Mouse (Mus musculus) B cell, adult 67 days (primary cell): Measurements from ENCODE around the gene Bhlhe41. TPM values are rescaled to one million over a fixed set of nuclear protein-coding genes. Genes with fewer than 3 reads are reported as not detected.

Source experiments
- total RNA-seq, 2 experiments: library from RNA; stranded (reverse); gene quantifications; 4 replicates each; pipeline ENCODE4 v1.2.4; 2023

Bhlhe41 gene
- total RNA-seq: 10 to 100 TPM; 15.1 to 21.8 TPM

DNA sequence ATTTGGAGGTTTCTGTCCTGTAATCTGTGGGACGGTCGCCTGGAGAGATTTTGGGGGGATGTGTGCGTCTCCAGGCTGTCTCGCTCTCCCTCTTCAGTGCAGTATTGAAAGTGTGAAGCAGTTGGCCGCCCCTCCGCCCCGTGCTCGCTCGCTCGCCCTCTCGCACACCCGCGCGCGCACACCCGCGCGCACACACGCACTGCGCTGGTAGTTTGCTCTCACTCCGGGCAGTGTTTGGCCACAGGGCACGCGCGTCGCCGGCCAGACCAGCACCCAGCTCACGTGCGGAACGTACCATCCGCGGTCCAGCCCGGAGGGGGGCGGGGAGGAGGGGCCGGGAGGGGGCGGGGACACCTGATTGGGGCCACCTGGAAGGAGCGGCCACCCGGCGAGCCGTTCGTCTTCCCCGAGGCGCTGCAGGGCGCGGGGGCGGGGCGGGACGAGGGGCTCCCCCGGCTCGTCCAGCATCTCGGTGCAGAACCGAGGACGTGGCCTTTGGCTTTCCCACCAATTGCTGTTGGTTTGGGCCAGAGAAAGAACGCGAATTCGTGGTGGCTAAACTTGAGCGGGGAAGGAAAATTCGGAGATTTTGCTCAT lies at the start of gene Bhlhe41:
TSS of gene Bhlhe41 (minus strand) at position 270 of the 597 bp plus-strand sequence.

Other genes starting within 250 kb of the Bhlhe41 start
- gene Tuba3b, start 249.8 kb downstream of the Bhlhe41 start, total RNA-seq: not detected
- gene Rassf8, start 118.8 kb downstream of the Bhlhe41 start, total RNA-seq: 1 to 10 TPM in 1 of 2 experiments, under 1 TPM in 1; 0.58 to 1.3 TPM
- gene Sspn, start 66.1 kb upstream of the Bhlhe41 start, total RNA-seq: 1 to 10 TPM; 1.0 to 1.1 TPM